Mouse (Mus musculus): ENCODE data around the gene Ifna5. TPM values are rescaled to one million over a fixed set of nuclear protein-coding genes. Genes with fewer than 3 reads are reported as not detected.
"Not testable (repeated sequence)": the region's sequence is repeated elsewhere in the genome, so short reads cannot be mapped to it uniquely, and the experiment has no call there.

Ifna5 gene
- polyA plus RNA-seq, 1 experiment: not detected

DNA sequence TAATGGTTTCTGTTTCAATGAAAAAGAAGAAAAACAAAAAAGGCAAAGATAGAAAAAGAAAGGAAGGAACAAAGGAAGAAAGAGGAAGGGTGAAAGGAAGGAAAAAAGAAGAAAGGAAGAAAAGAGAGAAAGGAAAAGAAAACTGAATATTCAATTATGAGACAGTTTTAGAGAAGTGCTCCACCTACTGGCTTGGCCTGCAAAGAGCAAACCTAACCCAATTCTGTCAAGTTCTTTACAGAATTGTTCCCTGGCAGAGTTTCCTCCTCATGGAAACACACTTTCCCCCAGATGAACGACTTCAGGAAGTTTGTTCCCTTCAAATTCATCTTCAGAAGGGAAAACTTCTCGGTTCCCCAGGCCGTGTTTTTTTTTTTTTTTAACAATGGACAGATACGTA is 12.3 kb upstream of the Ifna5 start:
- TF ChIP-seq CTCF (IDR thresholded peaks at IDR 0.05; ENCODE audit: insufficient read depth, low read length) (no peak), POLR2A (IDR thresholded peaks at IDR 0.05; ENCODE audit: borderline replicate concordance, extremely low read depth, low read depth, low read length) (no peak)
- 19% methylated on average over 4 of the region's 4 CpGs for WGBS
- no peak for DNase-seq
- no peaks in the 10 kb centered on the region for H3K4me1 ChIP-seq (ENCODE audit: control insufficient read depth, insufficient read depth, low read length)
- no peak overlapping the region for H3K4me3 ChIP-seq (replicated peaks; ENCODE audit: extremely low read depth, low read depth, low read length)

DNA sequence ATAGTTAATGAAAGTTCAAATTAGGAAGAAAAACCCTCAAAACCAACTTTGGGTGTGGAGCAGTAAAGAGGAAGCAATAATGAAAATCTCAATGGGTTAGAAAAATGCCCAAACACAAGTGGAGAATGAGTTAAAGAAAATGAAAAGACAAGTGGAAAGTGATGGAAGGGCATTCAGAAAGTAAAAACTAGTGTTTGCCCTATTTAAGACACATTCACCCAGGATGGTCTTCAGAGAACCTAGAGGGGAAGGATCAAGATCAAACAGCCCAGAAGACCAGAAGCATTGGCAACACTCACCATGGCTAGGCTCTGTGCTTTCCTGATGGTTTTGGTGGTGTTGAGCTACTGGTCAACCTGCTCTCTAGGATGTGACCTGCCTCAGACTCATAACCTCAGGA is 8.2 kb upstream of the Ifna5 start, which contains the start of gene Ifna6:
TSS of gene Ifna6 (plus strand) at position 301 of the 400 bp plus-strand sequence.
- DNase-seq; H3K4me3 ChIP-seq (replicated peaks; ENCODE audit: extremely low read depth, low read depth, low read length): not testable (repeated sequence)

DNA sequence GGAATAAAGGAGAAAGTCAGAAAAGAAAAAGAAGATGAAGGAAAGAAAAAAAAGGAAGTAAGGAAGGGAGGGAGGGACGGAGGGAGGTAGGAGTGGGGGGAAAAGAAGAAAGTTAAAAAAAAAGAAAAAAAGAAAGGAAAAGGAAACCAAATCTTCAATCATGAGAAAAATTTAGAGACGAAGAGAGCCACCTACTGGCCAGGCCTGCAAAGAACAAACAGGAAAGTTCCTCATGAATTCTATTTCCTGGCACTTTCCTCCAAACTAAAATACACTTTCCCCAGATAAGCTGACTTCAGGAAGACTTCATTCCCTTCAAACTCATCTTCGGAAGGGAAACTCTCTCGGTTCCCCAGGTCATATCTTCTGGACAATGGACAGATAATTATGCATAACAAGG is 4.8 kb upstream of the Ifna5 start:
- TF ChIP-seq POLR2A (IDR thresholded peaks at IDR 0.05; ENCODE audit: borderline replicate concordance, extremely low read depth, low read depth, low read length) (no peak), CTCF (IDR thresholded peaks at IDR 0.05; ENCODE audit: insufficient read depth, low read length) (0 out of 2 replicates have a peak, but pooled peaks have one; percentile 7)
- Histone ChIP-seq H3K4me3 (replicated peaks; ENCODE audit: extremely low read depth, low read depth, low read length) (no peak overlapping the region), H3K4me1 (ENCODE audit: control insufficient read depth, insufficient read depth, low read length) (no peaks in the 10 kb centered on the region)
- DNase-seq: peak; percentile 9
- 18% methylated on average over 4 of the region's 4 CpGs for WGBS

More for the DNA sequence above, 8.2 kb upstream of the Ifna5 start, which contains the start of gene Ifna6:
- not testable (repeated sequence) for H3K4me1 ChIP-seq (ENCODE audit: control insufficient read depth, insufficient read depth, low read length)

DNA sequence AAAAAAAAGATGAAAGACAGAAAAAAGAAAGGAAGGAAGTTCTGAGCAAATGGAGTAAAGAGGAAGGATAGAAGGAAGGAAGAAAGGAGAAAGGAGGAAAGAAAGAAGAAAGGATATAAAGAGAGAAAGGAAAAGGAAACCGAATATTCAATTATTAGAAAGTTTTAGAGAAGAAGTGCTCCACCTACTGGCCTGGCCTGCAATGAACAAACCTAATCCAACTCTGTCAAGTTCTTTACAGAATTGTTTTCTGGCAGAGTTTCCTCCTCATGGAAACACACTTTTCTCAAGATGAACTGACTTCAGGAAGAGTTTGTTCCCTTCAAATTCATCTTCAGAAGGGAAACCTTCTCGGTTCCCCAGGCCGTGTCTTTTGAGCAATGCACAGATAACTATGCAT is 3.5 kb downstream of the Ifna5 start:
- Histone ChIP-seq H3K4me3 (replicated peaks; ENCODE audit: extremely low read depth, low read depth, low read length) (no peak overlapping the region), H3K4me1 (ENCODE audit: control insufficient read depth, insufficient read depth, low read length) (no peaks in the 10 kb centered on the region)
- no peak for TF ChIP-seq CTCF (IDR thresholded peaks at IDR 0.05; ENCODE audit: insufficient read depth, low read length)
- TF ChIP-seq POLR2A (IDR thresholded peaks at IDR 0.05; ENCODE audit: borderline replicate concordance, extremely low read depth, low read depth, low read length): no peak
- DNase-seq: peak; percentile 8
- WGBS: 34% methylated on average over 3 of the region's 3 CpGs

DNA sequence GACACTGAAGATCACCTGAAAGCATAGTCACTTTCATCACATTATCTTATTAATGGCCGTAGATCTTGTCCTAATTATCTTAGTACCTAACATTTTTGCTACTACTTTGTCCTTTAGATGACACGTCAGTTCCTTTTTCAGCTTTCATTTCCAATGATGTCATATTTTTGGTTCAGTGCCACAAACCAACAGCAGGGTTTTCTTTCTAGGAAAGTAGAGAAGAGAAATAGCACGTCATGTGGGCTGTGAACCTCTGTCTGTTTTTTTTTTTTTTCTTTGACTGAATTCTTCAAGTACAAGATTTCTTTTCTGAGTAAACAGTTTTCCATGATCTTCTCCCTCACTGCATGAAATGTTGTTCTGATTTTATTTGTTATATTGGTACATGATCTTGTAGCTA is 4.7 kb downstream of the Ifna5 start:
- WGBS: 44% methylated on average over 3 of the region's 3 CpGs
- no peak for DNase-seq
- TF ChIP-seq POLR2A (IDR thresholded peaks at IDR 0.05; ENCODE audit: borderline replicate concordance, extremely low read depth, low read depth, low read length) (no peak), CTCF (IDR thresholded peaks at IDR 0.05; ENCODE audit: insufficient read depth, low read length) (no peak)
- Histone ChIP-seq H3K4me3 (replicated peaks; ENCODE audit: extremely low read depth, low read depth, low read length) (no peak overlapping the region), H3K4me1 (ENCODE audit: control insufficient read depth, insufficient read depth, low read length) (no peaks in the 10 kb centered on the region)

DNA sequence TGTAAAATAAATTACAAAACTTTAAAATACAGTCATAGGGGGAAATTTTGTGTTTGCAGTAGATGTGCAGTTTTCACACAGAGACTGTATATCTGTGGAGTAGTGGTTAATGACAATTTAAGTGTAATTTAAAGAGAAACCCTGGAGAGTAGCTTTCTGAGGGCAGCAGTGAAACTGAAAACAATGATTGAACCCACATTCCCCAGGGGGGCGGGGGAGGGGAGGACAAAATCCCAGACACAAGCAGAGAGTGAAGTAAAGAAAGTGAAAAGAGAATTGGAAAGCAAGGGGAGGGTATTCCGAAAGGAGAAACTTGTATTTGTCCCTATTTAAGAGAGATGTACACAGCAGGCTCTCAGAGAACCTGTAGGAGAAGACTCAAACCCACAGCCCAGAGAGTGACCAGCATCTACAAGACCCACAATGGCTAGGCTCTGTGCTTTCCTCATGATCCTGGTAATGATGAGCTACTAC is 6.2 kb downstream of the Ifna5 start, which contains the start of gene Ifna4:
TSS of gene Ifna4 (plus strand) at position 424 of the 474 bp plus-strand sequence.
- no peaks in the 10 kb centered on the region for H3K4me1 ChIP-seq (ENCODE audit: control insufficient read depth, insufficient read depth, low read length)
- whole genome bisulfite sequencing: 39% methylated on average over 2 of the region's 2 CpGs

DNA sequence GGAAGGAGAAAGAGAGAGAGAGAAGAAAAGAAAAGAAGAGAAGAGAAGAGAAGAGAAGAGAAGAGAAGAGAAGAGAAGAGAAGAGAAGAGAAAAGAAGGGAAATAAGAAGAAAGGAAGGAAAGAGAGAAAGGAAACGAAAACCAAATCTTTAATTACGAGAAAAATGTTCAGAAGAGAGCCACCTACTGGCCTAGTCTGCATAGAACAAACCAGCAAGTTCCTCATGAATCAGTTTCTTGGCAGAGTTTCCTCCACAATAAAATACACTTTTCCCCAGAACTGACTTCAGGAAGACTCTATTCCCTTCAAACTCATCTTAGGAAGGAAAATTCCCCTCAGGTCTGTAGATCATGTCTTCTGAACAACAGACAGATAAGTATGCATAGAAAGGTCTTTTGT is 10.0 kb downstream of the Ifna5 start:
- DNase-seq: no peak
- no peak overlapping the region for H3K4me3 ChIP-seq (replicated peaks; ENCODE audit: extremely low read depth, low read depth, low read length)
- 35% methylated on average over 2 of the region's 2 CpGs for WGBS
- no peaks in the 10 kb centered on the region for H3K4me1 ChIP-seq (ENCODE audit: control insufficient read depth, insufficient read depth, low read length)
- TF ChIP-seq CTCF (IDR thresholded peaks at IDR 0.05; ENCODE audit: insufficient read depth, low read length) (no peak), POLR2A (IDR thresholded peaks at IDR 0.05; ENCODE audit: borderline replicate concordance, extremely low read depth, low read depth, low read length) (no peak)

More for the DNA sequence above, 6.2 kb downstream of the Ifna5 start, which contains the start of gene Ifna4:
- DNase-seq: no peak
- no peak within 1 kb of the TSS for H3K4me3 ChIP-seq (replicated peaks; ENCODE audit: extremely low read depth, low read depth, low read length)
- TF ChIP-seq CTCF (IDR thresholded peaks at IDR 0.05; ENCODE audit: insufficient read depth, low read length) (no peak), POLR2A (IDR thresholded peaks at IDR 0.05; ENCODE audit: borderline replicate concordance, extremely low read depth, low read depth, low read length) (no peak)

DNA sequence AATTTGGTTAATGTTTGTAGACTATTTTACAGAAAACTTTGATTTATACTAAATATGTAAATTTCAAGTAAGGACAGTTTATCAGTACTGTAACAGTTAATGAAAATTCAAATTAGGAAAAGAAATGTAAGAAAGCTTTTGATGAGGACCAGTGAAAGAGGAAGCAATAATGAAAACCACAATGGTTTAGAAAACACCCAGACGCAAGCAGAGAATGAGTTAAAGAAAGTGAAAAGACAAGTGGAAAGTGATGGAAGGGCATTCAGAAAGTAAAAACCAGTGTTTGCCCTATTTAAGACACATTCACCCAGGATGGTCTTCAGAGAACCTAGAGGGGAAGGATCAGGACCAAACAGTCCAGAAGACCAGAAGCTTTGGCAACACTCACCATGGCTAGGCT is 14.4 kb downstream of the Ifna5 start, which contains the start of gene Ifna1:
TSS of gene Ifna1 (plus strand) at position 390 of the 400 bp plus-strand sequence.
- DNase-seq: no peak
- Histone ChIP-seq H3K4me1 (ENCODE audit: control insufficient read depth, insufficient read depth, low read length) (no peaks in the 10 kb centered on the region), H3K4me3 (replicated peaks; ENCODE audit: extremely low read depth, low read depth, low read length) (no peak within 1 kb of the TSS)
- TF ChIP-seq CTCF (IDR thresholded peaks at IDR 0.05; ENCODE audit: insufficient read depth, low read length) (no peak), POLR2A (IDR thresholded peaks at IDR 0.05; ENCODE audit: borderline replicate concordance, extremely low read depth, low read depth, low read length) (no peak)
- 61% methylated on average over 1 of the region's 1 CpGs for WGBS

DNA sequence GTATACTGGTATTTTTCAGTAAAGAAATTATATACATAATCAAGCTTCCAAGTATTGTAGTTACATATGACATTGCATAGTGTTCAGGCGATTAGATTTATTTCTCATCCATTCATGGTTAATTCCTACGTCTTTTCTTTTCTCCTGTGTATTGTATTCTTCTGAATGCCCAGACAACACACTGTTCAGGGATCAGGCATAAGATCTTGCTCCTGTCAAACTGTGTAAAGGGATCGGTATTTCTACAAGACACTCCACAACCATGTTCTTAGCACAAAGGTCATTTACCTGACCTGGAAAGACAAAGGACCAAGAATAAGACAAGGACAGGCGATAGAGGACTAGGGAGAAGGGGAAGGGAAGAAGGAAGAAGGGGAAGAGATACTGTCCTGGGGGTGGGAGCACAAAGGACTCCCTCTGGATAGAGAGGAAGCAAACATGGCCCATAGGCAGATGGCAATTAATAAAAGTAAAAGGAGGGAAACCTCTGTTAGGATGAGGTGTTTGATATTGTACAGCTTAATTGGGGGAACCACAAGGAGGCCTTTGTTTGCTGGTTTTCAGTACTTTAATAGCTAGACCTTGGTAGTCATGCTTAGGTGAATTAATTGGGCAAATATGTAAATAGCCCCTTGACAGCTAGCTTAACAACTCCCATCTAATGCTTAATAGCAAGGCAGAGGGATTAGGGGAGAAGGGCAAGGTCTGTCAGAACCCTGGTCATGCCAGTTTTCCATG is 15.9 kb downstream of the Ifna5 start:
- Histone ChIP-seq H3K4me1 (ENCODE audit: control insufficient read depth, insufficient read depth, low read length) (no peaks in the 10 kb centered on the region), H3K4me3 (replicated peaks; ENCODE audit: extremely low read depth, low read depth, low read length) (no peak overlapping the region)
- no peak for DNase-seq
- 64% methylated on average over 4 of the region's 4 CpGs for WGBS
- TF ChIP-seq POLR2A (IDR thresholded peaks at IDR 0.05; ENCODE audit: borderline replicate concordance, extremely low read depth, low read depth, low read length): no peak
- TF ChIP-seq CTCF (IDR thresholded peaks at IDR 0.05; ENCODE audit: insufficient read depth, low read length): no peak

DNA sequence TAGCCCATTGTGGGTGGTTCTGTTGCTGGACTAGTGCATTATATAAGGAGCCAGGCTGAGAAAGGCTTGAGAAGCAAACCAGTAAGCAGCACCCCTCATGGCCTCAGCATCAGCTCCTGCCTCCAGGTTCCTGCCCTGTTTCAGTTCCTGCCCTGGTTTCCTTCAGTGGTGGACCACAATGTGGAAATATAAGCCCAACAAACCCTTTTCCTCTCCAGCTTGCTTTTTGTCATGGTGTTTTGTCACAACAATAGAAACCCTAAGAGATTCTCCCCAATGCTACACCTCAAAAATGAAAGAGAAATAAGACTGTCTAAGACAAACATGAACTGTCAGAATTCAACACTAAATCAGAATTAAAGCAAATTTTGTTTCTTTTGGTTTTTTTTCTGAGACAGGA is 23.9 kb downstream of the Ifna5 start:
- H3K4me3 ChIP-seq (replicated peaks; ENCODE audit: extremely low read depth, low read depth, low read length): no peak overlapping the region

More for the DNA sequence above, 23.9 kb downstream of the Ifna5 start:
- no peak for TF ChIP-seq POLR2A (IDR thresholded peaks at IDR 0.05; ENCODE audit: borderline replicate concordance, extremely low read depth, low read depth, low read length)
- TF ChIP-seq CTCF (IDR thresholded peaks at IDR 0.05; ENCODE audit: insufficient read depth, low read length): no peak
- no peak for DNase-seq
- H3K4me1 ChIP-seq (ENCODE audit: control insufficient read depth, insufficient read depth, low read length): no peaks in the 10 kb centered on the region
